Mouse (Mus musculus): ENCODE data around the gene Lnx2. TPM values are rescaled to one million over a fixed set of nuclear protein-coding genes. Genes with fewer than 3 reads are reported as not detected.

The Lnx2 gene
- polyA plus RNA-seq, 1 experiment from 2014 or later: 9.0 TPM

DNA sequence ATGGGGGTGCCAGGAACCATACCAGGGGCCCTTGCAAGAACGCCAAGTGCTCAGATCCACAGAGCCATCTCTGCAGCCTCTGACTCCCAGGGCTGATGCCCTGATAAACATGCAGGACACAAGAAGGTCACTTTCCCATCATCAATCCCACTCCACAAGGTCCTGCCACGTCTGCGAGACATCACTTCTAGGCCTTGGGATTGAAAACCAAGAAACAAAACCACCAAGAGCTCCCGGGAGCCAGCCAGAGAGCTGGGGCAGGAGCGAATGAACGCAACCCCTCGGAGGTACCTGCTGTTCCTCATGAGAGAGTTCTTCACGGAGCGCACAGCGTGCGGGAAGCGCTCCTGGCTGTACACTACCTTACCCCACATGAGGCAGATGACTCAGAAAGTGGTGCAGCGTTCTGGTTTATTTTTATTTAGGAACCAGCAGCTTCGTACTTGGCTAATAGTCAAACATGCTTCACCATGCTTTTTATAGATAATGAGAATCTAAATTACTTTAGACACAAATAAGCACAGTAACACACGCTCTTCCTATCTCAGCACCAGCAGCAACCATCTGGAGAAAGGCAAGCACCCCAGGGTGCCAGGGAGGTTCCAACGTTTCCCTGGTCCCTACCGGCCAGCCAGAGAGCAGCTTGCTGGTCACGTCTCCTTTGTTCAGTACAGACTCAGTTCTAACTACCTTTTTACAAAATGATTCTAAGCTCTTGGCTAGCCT lies 53.0 kb downstream of the Lnx2 start:
- Histone ChIP-seq H3K4me2 (replicated peaks) (no peak overlapping the region), H3K9ac (no peak overlapping the region), H3K36me3 (peaks cover 20% of the 10 kb centered on the region), H3K27ac (no peak overlapping the region), H3K4me3 (no peak overlapping the region), H3K4me1 (0 out of 2 replicates have a peak, but pooled peaks cover 6% of the 10 kb centered on the region), H3K9me3 (no peaks in the 10 kb centered on the region), H3K27me3 (replicated peaks) (no peaks in the 10 kb centered on the region)
- 84% methylated on average over 18 of the region's 18 CpGs for WGBS
- ATAC-seq (ENCODE audit: low FRiP score, low read depth): no peak

DNA sequence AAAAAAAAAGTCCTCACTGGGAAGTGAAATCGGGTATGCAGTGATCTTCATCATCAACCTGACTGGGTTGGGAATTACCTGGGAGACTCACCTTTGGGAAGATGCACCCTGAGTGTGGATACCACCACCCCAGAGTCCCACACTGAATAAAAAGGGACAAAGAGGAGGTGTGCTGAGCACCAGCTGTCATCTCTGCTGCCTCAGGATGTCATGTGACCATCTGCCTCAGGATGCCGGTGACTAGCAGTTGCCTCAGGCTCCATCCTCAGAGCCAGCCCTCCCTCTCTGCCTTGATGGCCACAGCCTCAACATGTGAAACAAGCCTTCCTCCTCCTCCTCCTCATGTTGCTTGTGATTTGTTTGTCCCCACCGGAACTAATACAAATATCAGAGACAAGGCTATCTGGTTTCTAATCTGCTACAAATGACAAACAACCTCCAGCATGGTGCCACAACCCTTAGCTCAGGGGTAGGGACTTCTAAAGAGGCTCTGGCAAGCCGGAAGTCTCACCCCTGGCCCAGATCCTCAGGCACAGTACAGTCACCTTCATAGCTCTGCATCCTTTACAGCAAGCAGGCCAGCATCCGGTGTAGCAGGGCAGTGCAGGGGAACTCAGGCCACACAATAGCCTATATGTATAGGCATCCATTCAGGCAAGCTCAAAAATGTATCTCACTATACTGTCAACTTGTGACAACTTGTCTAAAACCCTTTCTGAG lies 54.7 kb downstream of the Lnx2 start:
- H3K4me1 ChIP-seq: 0 out of 2 replicates have a peak, but pooled peaks cover 6% of the 10 kb centered on the region
- no peak for ATAC-seq (ENCODE audit: low FRiP score, low read depth)
- 81% methylated on average over 5 of the region's 5 CpGs for WGBS
- H3K36me3 ChIP-seq: peaks cover 15% of the 10 kb centered on the region; the same call in 1 of the 2 replicates
- H3K27ac ChIP-seq: no peak overlapping the region
- no peak overlapping the region for H3K4me2 ChIP-seq (replicated peaks)
- H3K4me3 ChIP-seq: no peak overlapping the region
- no peaks in the 10 kb centered on the region for H3K9me3 ChIP-seq
- H3K27me3 ChIP-seq (replicated peaks): no peaks in the 10 kb centered on the region
- no peak overlapping the region for H3K9ac ChIP-seq

DNA sequence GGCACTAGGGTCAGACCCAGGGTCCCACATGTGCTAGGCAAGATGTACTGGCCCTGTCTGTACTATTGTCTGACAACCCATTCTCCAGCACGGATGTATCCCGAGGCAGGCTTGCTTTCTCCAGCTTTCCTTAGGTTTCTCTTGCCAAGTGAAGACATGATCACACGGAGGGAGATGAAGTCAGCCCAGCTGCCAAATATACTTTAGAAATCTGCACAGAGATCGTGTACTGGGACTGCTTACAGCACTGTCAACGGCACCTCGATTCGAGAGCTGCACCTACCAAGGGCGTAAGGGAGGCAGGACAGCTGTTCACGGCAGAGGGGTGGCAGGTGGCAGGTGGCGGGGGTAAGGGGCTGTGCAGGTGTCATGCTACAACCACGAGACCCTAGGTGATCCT lies 55.8 kb downstream of the Lnx2 start:
- H3K9ac ChIP-seq: no peak overlapping the region
- H3K4me1 ChIP-seq: 0 out of 2 replicates have a peak, but pooled peaks cover 6% of the 10 kb centered on the region
- no peak overlapping the region for H3K4me3 ChIP-seq
- 94% methylated on average over 11 of the region's 11 CpGs for WGBS
- H3K9me3 ChIP-seq: no peaks in the 10 kb centered on the region
- peaks cover 15% of the 10 kb centered on the region; the same call in 1 of the 2 replicates for H3K36me3 ChIP-seq
- H3K27ac ChIP-seq: no peak overlapping the region
- no peaks in the 10 kb centered on the region for H3K27me3 ChIP-seq (replicated peaks)
- no peak overlapping the region for H3K4me2 ChIP-seq (replicated peaks)
- no peak for ATAC-seq (ENCODE audit: low FRiP score, low read depth)

DNA sequence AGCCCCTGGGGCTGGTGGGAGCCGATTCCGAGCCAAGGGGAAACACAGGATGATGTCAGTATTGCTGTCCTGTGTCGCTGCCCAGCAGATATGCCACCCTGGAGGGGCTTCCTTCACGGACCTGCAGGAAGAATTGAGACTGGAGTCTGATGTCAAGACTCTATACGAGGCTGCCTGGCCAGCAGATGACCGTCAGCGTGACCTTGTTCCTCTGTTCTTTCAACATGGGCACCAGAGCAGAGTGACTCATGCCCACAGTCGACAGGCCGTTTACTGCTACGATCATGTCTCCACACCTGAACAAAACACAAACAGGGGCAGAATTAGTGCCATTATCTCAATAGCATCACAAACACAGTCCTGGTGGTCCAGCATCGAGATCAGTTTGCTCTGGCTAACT lies 57.6 kb downstream of the Lnx2 start:
- no peaks in the 10 kb centered on the region for H3K27me3 ChIP-seq (replicated peaks)
- WGBS: 90% methylated on average over 11 of the region's 11 CpGs

DNA sequence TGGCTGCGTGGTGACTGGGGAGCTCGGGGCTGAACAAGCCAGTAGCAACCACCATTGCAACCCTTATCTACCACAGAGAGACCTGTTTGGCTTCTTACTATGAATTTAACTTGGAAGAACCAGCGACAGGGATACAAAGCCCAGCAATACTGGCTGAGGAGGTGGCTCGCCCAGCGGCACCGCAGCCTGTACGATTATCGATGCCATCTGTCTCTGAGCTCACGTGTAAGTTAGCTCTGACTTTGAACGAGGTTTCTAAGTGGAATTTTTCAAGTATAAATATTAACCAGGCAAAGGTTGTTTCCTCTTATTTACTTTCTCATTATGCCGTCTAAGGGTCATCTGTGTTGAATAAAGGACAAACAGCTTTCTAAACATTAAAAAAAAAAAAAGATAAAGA lies 58.9 kb downstream of the Lnx2 start:
- H3K9me3 ChIP-seq: no peaks in the 10 kb centered on the region
- H3K27me3 ChIP-seq (replicated peaks): no peaks in the 10 kb centered on the region
- H3K4me1 ChIP-seq: 0 out of 2 replicates have a peak, but pooled peaks cover 6% of the 10 kb centered on the region
- H3K9ac ChIP-seq: no peak overlapping the region
- H3K36me3 ChIP-seq: peaks cover 12% of the 10 kb centered on the region; the same call in 1 of the 2 replicates
- no peak overlapping the region for H3K4me2 ChIP-seq (replicated peaks)
- no peak overlapping the region for H3K27ac ChIP-seq
- ATAC-seq (ENCODE audit: low FRiP score, low read depth): no peak
- H3K4me3 ChIP-seq: no peak overlapping the region
- 91% methylated on average over 11 of the region's 11 CpGs for WGBS

More for the DNA sequence above, 57.6 kb downstream of the Lnx2 start:
- H3K27ac ChIP-seq: no peak overlapping the region
- 0 out of 2 replicates have a peak, but pooled peaks cover 6% of the 10 kb centered on the region for H3K4me1 ChIP-seq
- no peak for ATAC-seq (ENCODE audit: low FRiP score, low read depth)
- no peak overlapping the region for H3K4me3 ChIP-seq
- H3K9ac ChIP-seq: no peak overlapping the region
- no peak overlapping the region for H3K4me2 ChIP-seq (replicated peaks)
- peaks cover 12% of the 10 kb centered on the region; the same call in 1 of the 2 replicates for H3K36me3 ChIP-seq
- H3K9me3 ChIP-seq: no peaks in the 10 kb centered on the region

DNA sequence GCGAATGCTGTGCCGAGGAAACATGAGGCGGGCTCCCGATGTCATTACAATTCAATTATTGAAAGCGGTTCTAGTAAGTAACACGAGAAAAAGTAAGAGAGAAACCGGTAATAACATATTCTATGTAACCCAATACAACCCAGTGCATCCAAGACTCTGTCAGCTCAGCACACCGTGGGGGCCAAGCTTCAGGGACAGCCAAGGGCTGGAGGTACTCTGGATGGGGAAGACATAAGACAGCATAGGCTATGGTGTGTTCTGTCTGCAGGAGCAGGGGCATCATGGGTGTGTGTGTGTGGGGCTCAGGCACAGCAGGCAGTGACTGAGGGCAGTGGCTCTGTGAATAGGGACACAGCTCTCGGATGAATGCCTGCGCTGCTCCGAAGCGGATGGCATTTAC lies 59.8 kb downstream of the Lnx2 start:
- H3K36me3 ChIP-seq: peaks cover 12% of the 10 kb centered on the region; the same call in 1 of the 2 replicates
- H3K4me3 ChIP-seq: no peak overlapping the region
- H3K9ac ChIP-seq: no peak overlapping the region
- H3K4me1 ChIP-seq: 0 out of 2 replicates have a peak, but pooled peaks cover 2% of the 10 kb centered on the region
- no peaks in the 10 kb centered on the region for H3K9me3 ChIP-seq
- H3K4me2 ChIP-seq (replicated peaks): no peak overlapping the region
- H3K27ac ChIP-seq: no peak overlapping the region
- no peak for ATAC-seq (ENCODE audit: low FRiP score, low read depth)
- H3K27me3 ChIP-seq (replicated peaks): no peaks in the 10 kb centered on the region
- WGBS: 89% methylated on average over 12 of the region's 12 CpGs

DNA sequence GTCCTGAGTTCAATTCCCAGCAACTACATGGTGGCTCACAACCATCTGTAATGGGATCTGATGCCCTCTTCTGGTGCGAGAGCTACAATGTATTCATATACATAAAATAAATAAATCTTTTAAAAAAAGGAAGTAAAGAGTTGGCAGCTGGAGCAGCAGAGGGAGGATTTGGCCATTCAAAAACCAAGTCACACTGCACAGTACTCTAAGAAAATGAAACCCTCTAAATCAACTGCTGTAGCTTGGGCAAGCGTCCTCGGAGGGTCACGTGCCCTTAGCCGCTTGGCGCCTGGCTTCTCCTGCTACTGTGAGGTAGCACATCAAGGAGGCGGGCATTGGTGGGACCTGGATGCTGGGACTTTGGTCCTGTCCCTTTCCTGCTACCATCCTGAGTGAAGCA lies 61.2 kb downstream of the Lnx2 start:
- no peak overlapping the region for H3K4me3 ChIP-seq
- WGBS: 97% methylated on average over 7 of the region's 7 CpGs
- H3K27me3 ChIP-seq (replicated peaks): no peaks in the 10 kb centered on the region
- H3K9me3 ChIP-seq: no peaks in the 10 kb centered on the region
- H3K36me3 ChIP-seq: peaks cover 12% of the 10 kb centered on the region; the same call in 1 of the 2 replicates
- H3K4me2 ChIP-seq (replicated peaks): no peak overlapping the region
- no peaks in the 10 kb centered on the region for H3K4me1 ChIP-seq
- no peak for ATAC-seq (ENCODE audit: low FRiP score, low read depth)
- no peak overlapping the region for H3K9ac ChIP-seq
- no peak overlapping the region for H3K27ac ChIP-seq

DNA sequence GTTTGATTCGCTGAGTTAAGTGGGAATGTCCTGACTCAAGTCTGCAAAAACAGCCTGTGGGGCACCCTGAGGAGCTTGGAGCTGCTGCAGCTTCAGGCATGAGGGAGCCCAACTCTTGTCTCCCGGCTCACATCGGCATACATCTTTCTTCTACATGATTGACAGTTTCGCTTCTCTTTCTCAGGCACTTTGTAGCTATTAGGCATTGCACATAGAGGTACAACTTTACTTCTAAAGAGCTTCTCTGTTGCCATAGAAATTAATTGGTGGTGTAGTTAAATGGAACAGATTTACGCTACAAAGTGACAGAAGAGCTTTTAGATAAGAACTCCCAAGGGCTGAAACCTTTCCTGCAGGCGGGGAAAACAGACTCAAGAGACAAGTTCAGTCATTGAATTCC lies 62.5 kb downstream of the Lnx2 start:
- Histone ChIP-seq H3K9ac (no peak overlapping the region), H3K27ac (no peak overlapping the region), H3K4me3 (no peak overlapping the region), H3K4me1 (no peaks in the 10 kb centered on the region), H3K9me3 (no peaks in the 10 kb centered on the region), H3K27me3 (replicated peaks) (no peaks in the 10 kb centered on the region), H3K36me3 (peaks cover 6% of the 10 kb centered on the region; the same call in 1 of the 2 replicates), H3K4me2 (replicated peaks) (no peak overlapping the region)
- WGBS: 48% methylated on average over 6 of the region's 6 CpGs
- no peak for ATAC-seq (ENCODE audit: low FRiP score, low read depth)

DNA sequence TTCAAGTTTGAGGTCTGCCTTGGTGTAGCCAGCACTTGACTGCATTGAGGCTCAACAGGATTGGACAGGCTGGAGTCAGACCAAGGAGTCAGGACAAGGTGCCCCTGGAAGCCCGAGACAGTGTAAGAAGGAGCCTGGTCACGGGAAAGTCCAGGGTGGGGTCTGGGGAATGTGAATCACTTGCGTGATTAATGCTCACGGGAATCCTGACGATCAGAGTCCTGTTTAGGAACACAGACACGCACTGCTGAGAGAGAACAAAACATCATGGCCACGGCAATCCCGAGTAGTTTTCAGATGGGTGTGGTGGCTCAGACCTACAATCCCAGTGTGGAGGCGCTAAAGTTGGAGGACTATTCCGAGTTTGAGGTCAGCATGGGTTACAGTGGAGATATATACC lies 65.1 kb downstream of the Lnx2 start:
- Histone ChIP-seq H3K9me3 (no peaks in the 10 kb centered on the region), H3K4me3 (no peak overlapping the region), H3K4me1 (no peaks in the 10 kb centered on the region), H3K9ac (no peak overlapping the region), H3K36me3 (no peaks in the 10 kb centered on the region), H3K4me2 (replicated peaks) (no peak overlapping the region), H3K27ac (no peak overlapping the region), H3K27me3 (replicated peaks) (no peaks in the 10 kb centered on the region)
- WGBS: 77% methylated on average over 10 of the region's 10 CpGs
- no peak for ATAC-seq (ENCODE audit: low FRiP score, low read depth)

DNA sequence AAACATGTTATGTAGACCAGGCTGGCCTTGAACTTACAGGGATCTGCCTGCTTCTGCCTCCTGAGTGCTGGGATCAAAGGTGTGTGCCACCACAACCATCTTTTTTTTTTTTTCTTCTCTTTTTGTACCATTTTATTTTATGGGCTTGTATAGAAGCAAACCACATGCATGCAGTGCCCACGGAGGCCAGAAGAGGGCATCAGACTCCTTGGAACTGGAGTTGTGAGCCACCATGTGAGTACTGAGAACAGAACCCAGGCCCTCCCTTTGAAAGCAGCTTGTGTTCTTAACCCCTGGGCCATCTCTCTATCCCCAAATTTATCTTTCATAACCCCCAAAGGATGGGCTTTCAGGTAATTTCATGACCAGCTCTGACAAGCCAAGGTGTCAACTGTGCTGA lies 73.1 kb downstream of the Lnx2 start:
- no peak overlapping the region for H3K4me2 ChIP-seq (replicated peaks)
- no peak for ATAC-seq (ENCODE audit: low FRiP score, low read depth)
- no peaks in the 10 kb centered on the region for H3K36me3 ChIP-seq
- no peaks in the 10 kb centered on the region for H3K4me1 ChIP-seq
- H3K27ac ChIP-seq: no peak overlapping the region
- WGBS: 65% methylated on average over 1 of the region's 1 CpGs
- no peak overlapping the region for H3K4me3 ChIP-seq
- no peaks in the 10 kb centered on the region for H3K27me3 ChIP-seq (replicated peaks)
- H3K9me3 ChIP-seq: peaks cover 9% of the 10 kb centered on the region
- H3K9ac ChIP-seq: no peak overlapping the region

DNA sequence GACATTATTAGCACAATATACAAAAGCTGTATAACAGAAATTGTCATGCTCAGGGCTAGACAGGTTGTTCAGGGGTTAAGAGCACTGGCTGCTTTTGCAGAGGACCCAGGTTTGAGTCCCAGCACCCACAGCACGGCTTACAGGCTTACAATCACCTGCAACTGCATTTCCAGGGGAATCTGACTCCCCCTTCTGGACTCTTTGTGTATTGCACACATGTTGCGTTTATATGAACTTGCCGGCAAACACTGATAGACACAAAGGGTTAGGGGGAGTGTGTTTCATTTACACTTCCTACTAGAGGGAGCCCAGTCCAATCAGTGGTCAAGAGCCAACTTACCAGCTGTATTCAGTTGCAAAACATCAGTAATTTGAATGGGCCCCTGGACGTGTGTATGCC lies 75.1 kb downstream of the Lnx2 start:
- H3K9me3 ChIP-seq: peaks cover 9% of the 10 kb centered on the region
- no peaks in the 10 kb centered on the region for H3K36me3 ChIP-seq
- no peak overlapping the region for H3K4me3 ChIP-seq
- no peak overlapping the region for H3K4me2 ChIP-seq (replicated peaks)
- no peak for ATAC-seq (ENCODE audit: low FRiP score, low read depth)
- no peaks in the 10 kb centered on the region for H3K4me1 ChIP-seq
- H3K27ac ChIP-seq: no peak overlapping the region
- H3K9ac ChIP-seq: no peak overlapping the region
- no peaks in the 10 kb centered on the region for H3K27me3 ChIP-seq (replicated peaks)
- WGBS: 85% methylated on average over 4 of the region's 4 CpGs

DNA sequence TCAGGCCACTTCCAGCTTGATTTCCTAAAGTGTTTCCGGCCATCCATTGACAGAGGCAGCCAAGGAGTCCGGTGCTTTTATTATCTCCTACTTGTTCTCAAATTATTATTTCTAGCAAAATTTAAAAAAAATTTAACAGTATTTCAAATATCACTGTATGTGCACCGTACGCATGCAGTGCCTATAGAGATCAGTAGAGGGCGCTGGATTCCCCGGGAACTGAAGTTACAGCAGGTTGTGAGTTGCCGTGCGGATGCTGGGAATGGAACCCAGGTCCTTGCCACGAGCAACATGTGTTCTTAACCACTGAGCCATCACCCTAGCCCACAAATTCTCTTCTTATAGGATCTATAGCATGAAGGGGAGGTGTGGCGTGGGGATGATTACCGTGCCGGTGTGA lies 77.6 kb downstream of the Lnx2 start:
- H3K36me3 ChIP-seq: no peaks in the 10 kb centered on the region
- H3K4me3 ChIP-seq: no peak overlapping the region
- WGBS: 91% methylated on average over 12 of the region's 12 CpGs

More for the DNA sequence above, 77.6 kb downstream of the Lnx2 start:
- no peak for ATAC-seq (ENCODE audit: low FRiP score, low read depth)
- Histone ChIP-seq H3K4me2 (replicated peaks) (no peak overlapping the region), H3K9ac (no peak overlapping the region), H3K9me3 (peaks cover 6% of the 10 kb centered on the region), H3K4me1 (no peaks in the 10 kb centered on the region), H3K27ac (no peak overlapping the region), H3K27me3 (replicated peaks) (no peaks in the 10 kb centered on the region)

Data from neural tube, embryonic 12.5 days (tissue).